Mouse (Mus musculus): ENCODE measurements around the gene Ndufaf8. TPM values are rescaled to one million over a fixed set of nuclear protein-coding genes. Genes with fewer than 3 reads are reported as not detected.
A peak's percentile ranks its signal among the peaks of the same experiment; 100 is the strongest.

The Ndufaf8 gene
- total RNA-seq, 4 experiments from 2014 or later = 55.2 to 74.8 (median 64.3) TPM

DNA sequence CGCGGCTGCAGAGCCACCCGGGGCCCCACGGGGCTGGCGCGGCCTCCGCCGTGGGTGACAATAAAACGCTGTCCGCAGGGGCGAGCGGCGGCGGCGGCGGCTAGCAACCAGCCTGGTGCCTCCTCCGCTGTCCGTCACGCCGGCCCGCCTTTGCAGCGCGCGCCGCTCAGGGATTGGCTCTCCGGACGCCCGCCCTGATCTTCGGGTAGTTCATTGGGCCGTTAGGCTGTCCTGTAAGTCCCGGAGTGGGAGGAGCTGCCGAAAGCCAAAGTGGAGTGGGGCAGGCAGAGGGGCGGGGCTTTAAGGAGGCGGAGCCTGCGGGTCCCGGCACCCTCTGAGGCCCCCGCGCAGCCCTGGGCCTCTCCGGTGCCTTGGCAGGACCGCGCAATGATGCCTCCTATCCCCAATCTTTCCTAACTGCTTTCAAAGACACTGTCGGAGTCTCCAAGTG, 12.0 kb upstream of the Ndufaf8 start, which contains the start of gene Cep131:
Gene Cep131 (minus strand): TSS at position 126 of the 451 bp plus-strand sequence.
- peak; percentile 98 for DNase-seq

DNA sequence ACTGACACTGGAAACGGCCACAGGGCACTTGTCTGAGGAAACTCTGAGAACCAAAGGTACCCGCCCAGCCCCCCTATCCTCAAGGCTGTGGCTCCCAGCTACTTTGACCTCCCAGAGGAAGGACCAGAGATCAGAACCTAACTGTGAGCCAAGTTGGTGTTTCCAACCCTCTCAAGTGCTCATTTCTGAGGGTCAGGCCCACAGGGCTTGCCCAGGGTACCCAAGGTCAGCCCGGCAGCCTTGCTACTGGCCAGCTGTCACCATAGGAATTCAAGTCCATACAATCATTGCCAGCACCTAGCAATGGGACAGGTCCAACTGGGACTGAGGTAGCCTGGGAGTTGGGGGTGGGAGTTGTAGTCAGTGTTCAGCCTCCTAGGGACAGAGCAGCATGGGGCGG, 8.1 kb upstream of the Ndufaf8 start:
- no peak for DNase-seq

DNA sequence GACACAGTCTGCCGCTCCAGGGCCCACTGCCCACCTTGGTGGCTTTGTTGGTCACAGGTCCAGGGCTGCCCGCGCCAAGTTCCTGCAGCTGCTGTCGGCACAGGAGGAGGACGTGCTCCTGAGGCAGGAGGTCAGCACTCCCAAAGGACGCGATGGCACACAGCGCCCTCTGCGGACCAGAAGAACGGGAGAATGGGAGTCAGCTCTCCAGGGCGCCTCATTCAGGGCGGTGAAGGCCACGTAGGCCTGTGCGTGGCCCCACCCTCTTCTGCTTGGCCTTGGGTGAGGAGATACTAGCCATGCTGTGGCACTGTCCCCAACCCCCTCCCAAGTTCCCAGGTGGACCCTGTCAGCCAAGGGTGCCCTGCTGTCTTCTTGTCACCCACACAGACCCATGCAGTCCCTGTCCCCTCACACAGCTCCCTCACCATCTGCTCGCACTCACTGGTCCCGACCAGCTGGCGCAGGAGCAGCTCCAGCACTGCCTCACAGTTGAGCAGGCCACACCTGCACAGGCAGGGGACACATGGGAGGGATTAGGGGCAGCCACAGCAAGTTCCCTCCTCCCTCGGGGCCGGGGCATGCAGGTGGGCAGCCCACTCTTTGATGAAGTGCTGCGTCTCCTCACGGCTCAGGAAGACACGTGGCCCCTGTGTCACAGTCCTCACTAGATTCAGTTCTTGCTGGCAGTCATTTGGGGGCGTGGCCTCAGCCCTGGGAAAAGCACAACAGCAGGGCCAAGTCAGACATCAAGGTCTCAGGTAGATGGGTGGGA, 5.7 kb upstream of the Ndufaf8 start:
- peak; percentile 77 for DNase-seq

DNA sequence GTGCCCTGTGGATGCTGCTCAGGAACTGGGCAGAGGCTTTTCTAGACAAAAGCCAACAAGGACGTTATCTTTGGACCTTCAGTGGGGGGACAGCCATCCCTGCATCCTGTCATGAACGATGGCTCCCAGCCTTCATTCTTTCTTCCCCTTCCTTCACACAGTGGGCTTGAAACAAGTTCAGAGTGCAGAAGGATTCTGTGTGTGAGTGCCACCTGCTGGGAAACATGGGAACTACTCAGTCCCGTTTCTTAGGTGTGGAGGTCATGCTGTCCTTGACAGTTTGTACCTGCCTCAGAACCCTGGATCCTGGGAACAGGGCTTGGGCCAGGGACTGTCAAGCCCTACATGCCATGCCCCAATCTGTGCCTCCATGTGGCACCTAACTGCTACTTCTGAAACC, 2.3 kb downstream of the Ndufaf8 start:
- DNase-seq = no peak

DNA sequence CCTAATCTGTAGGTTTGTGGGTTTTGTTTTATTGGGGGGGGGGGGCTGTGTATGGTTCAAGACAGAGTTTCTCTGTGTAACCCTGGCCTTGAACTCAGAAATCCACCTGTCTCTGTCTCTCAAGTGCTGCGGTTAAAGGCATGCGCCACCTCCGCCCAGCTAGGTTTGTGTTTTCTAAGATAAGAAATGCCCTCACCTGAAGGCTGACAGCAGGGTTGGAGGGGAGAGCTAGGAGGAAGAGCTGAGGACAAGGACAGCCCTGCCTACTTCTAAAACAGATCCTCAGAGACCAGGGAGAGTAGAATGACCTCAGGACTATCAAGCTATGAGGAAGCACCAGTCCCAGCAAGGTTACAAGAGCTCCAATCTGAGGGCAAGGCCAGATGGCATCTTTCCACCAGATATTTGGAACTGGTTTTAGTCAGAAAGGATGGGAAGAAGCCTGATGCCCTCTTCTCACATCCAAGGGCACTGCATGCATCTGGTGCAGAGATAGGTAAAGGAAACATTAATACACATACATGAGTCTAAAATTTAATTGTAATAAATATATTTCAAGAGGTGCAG, 4.8 kb downstream of the Ndufaf8 start:
- peak; percentile 63 for DNase-seq

DNA sequence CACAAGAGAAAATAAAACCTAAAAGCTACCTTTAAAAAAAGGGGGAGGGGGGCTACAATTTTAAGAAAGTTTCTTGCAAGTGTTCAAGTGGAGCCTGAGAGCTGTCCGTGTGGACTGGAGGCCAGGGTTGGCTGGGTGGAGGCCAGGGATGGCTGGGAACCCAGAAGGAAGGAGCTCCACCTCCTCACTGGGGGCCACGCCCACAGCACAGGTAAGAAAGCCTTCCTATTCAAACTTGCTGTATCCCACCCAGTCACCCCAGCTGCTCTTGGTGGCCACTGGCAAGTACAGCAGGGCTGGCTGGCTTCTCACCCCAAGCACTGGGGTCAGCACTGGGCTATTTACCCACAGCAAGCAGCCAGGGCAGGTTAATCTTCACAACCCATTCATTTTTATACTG, 8.3 kb downstream of the Ndufaf8 start:
- DNase-seq = no peak

DNA sequence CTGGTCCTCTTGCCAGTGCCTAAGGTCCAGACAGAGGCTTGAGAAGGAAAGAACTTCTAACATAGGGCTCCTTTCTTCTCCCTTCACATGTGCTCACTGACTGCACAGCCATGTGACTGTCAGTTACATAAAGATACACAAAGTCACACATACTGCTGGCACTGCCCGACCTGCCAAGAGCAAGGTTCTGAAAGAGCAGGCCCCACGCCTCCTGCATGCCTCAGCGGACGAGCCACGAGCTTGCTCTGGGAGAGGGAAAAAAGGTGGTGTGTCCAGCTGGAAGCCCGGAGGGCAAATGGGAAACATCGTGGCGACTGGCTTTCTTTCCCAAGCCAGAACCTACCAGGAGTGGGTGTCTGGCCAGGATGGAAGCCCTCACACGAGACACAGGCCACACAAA, 9.1 kb downstream of the Ndufaf8 start:
- DNase-seq = no peak

DNA sequence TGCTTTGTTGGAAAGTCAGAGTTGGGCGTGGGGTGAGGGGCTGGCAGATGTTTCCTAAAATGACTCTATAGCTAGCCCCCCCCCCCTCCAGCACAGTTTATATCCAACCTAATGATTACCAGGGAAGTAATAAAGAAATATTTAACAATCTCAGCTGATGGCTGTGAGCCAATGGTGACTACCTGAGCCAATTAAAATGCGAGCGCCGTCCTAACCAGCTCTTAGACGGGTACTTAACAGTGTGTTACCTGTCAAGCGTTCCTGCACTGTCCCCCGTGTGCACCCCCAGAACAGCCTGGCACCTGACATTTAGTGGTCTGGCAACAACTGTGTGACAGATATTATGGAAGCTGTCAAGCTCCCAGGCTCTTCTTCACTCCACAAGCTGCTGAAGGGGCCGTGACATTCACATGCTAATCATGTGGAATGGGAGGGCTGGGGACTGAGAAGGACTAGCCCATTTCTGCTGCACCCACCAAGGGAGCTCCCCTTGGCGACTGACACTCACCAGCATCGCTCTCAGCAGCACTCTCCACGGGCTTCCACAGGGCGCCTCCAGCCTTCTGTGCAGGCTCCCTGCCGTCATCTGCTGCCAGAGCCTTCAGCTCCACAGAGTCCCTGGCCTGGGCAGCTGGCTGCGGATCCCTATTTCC, 11.0 kb downstream of the Ndufaf8 start:
- no peak for DNase-seq

DNA sequence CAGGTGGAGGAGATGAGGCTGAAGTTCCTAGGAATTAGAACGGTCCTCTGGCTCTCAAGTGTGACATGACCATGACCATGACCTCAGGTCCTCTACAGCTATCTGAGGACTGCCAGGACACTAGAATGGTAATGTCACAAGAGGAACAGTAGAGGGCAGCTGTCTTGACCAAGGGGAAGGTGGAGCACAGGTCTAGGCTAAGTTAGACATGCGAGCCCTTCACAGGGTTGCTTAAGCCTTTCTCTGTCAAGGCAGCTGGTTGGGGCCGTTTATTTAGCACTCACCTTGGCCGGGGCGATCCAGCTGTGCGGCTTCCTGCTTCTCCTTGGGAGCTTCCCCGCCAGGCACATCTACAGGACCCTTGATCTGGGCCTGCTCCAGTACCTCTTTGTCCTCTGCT, 11.8 kb downstream of the Ndufaf8 start:
- no peak for DNase-seq

DNA sequence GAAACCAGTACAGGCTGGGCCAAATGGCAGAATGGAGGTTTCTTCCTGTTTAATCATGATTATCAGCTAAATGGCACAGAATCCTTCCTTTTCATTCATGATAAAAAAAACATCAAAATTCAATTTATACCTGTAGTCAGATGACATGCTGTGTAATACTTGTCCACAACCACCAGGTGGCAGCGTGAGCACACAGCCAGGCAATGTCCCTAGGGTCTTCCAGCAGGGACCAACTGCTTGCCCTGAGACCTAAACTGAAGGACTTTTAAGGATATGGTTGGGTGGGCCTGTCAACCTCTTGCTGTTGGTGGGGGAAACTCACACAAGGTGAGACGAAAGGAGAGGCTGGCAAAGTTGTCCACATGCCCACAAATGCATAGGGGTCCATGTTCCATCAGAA, 12.3 kb downstream of the Ndufaf8 start:
- DNase-seq = no peak

DNA sequence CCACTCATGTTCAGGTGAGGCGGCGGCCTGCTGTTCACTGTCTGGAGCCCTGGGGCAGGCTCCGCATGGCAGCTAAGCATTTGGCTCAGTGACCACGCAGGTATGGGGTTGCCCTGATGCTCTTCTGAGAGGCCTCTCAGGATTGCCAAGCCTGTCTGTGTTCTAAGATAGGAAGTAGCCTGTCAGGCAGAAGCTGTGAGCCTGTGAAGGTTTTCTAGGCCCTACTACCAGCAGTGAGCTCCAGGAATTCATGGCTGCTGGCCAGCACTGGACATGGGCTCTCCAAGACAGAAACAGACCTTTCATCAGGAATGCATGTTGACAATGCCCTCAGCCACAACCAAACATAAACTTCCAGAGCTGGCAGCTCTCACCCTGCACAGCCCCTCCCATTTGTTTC, 13.4 kb downstream of the Ndufaf8 start:
- DNase-seq = no peak

DNA sequence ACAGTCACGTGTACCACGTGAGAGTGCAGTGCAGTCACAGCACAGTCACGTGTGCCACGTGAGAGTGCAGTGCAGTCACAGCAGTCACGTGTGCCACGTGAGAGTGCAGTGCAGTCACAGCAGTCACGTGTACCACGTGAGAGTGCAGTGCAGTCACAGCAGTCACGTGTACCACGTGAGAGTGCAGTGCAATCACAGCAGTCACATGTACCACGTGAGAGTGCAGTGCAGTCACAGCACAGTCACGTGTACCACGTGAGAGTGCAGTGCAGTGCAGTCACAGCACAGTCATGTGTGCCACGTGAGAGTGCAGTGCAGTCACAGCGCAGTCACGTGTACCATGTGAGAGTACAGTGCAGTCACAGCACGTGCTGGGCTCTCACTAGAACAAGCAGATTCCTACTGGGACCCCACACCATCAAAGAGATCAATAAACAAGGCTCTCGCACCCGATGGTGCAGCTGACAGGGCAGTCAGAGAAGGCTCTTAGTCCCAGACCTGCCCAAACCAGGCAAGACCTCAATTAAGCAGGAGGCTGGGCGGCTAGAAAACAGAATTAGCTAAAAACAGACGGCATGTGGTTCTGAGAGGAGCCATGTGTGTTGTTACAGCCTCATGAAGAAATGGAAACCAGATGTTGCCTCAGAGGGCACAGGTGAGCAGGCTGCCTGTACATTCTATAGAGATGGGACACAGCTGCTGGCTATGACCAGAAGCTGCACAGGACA, 15.9 kb downstream of the Ndufaf8 start:
- DNase-seq = no peak

DNA sequence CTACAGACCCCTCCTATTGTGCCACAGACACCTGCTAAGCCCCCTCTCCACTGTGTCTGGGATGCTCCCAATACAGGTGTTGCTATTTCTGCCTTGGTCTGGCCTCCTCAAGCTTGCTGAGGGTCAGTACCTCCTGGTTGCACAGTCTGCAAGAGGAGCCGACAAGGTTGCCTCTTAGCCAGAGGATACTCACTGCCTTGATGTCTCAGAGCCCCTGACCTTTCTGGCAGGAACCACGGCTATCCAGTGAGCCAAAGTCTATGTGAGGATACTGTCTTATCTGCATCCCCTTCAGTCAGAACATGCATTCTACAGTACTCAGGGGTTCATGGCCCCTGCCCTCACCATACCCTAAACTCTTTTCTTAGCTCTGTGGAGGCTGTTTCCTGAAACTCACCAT, 18.9 kb downstream of the Ndufaf8 start:
- no peak for DNase-seq

DNA sequence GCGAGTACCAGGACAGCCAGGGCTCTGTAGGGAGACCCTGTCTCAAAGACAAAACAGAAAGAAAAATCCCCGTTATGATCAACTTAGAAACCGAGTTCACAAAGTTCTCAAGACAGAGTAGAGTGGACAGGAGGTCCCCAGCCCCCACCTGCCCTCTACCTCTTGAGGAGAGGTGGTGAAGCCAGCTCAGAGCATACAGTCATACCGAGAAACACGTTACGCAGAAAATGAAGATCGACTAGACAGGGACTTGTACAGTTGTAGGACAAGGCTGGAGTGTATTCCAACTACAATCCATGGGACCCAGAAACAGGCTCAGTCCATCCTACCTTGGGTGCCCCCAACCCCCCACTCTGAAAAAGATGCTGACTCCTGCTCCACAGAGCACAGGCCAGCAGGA, 20.4 kb downstream of the Ndufaf8 start:
- no peak for DNase-seq

DNA sequence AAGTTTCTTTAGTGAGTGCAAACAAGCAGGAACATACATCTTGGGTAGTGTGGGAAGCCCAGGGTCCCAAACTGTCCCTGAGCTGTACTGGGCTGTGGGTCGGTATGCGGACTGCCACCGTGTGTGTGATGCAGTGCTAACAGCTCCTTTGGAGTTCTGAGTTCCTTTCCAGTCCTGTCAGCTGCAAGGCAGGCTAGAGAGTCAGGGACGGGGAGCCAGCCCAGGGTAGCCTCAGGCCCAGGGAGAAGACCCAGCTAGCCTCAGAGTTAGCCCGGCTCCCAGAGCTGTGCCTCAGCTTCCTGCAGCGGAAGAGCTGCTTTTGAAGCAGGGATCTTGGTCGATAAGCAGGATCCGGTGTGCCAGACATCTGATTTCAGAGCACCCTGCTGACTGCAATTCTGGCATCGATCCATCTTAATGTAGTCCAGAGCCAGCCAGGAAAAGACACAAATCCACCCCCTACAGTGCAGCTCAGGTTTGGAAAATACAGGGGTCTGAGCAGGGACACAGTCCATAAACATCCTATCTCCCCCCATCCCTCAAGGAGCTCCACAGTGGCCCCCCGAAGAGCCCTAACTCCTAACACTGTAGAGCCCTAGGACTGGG, 21.3 kb downstream of the Ndufaf8 start:
- DNase-seq = no peak

DNA sequence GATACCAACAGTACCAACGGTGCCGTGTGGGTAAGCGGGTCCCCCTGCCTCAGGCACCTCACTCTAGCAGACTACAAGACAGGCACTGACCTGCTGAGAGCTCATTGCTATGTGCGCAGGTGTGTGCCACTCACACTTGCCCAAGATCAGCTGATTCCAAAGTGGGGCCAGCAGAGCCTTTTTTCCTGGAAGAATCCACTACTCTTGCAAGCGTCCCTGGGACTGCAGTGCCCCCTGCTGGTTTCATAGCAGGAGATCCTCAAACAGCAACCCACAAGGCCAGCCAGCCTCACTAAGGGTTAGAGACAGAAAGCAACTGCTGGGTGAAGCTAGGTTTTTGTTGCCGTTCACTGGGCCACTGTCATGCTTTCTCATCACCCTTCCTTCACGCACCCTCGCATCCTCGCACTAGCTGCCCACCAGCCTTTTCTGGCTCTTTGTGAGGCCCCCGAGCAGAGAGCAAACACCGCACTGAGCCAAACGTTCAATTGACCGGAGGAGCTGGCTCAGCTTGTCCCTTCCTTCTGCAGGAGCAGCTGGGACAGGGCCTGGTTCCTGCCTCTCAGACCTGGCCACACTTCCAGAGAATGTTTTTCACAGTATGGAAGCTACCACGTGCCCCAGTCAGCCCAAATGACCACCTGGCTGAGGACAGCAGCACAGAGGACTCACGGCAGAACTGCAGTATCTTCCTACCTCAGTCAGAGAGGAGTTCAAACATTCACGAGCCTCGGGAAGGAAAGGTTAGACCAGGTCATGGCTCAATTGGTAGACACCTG, 22.1 kb downstream of the Ndufaf8 start:
- DNase-seq = peak; percentile 68

DNA sequence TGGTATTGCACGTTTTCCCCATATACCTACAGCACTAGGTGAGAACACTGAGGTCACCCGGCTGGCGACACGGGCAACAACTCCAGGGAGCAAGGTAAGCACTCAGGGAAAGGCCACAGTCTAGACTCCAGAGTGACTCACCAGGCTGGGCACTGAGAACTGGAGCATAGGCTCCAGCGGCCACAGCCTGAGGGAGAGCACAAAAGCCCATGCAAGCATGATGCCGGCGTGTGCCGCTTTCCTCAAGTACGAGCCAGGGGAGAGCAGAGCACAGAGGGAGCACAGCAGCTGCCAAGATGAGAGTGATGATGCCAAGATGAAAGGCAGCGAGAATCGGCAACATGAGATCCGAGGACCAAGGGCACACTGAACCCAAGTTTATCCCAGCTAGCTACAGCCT, 23.4 kb downstream of the Ndufaf8 start:
- DNase-seq = peak; percentile 50

DNA sequence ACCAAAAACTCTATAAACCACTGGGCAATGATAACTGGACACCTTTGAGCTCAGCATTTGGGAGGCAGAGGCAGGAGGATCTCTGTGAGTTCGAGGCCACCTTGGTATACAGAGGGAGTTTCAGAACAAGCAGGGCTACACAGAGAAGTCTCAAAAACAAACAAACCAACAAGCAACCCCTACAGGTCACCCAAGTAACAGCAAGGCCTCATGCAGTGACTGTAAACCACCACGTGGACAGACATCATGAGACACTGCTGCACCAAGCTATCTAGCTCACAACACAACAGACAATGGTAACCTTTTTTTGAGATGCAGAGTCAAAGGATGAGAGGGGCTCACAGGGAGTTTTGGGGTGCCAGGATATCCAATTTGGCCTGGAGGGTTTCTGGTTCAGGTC, 28.1 kb downstream of the Ndufaf8 start:
- no peak for DNase-seq

DNA sequence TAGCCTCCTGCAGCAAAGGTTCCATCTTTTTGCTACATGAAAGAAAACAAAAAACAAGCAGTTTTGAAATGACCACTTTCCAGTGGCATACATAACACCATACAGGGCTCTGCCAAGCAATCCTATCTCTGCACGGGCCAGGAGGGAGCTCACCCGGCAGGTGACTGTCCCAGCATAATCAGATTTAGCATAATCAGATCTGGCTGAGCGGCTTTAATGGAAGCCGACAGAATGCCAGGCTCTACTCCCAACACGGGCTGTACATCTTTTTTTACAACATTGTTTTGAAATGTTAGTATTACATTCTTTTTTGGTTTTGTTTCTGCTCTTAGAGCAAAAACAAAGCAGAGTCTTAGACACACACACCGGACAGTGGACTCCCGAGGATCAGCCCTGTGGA, 30.6 kb downstream of the Ndufaf8 start:
- DNase-seq = no peak

DNA sequence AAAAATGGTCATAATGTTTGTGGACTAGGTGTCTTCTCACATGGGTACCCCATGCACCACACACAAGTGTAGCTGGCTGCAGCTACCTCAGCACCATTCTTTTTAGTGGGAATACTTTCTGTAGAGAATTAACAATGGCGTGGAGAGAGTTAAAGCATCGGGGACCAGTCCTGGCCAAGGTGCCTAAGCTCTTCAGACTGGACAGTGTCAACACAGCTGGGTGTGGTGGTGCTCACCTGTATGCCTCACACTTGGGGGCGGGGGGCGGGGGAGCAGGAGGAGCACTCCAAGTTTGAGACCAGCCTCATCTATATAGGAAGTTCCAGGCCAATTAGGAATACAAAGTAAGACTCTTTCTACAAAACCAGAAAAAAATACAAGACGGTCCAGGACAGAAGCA, 35.4 kb downstream of the Ndufaf8 start:
- DNase-seq = no peak

DNA sequence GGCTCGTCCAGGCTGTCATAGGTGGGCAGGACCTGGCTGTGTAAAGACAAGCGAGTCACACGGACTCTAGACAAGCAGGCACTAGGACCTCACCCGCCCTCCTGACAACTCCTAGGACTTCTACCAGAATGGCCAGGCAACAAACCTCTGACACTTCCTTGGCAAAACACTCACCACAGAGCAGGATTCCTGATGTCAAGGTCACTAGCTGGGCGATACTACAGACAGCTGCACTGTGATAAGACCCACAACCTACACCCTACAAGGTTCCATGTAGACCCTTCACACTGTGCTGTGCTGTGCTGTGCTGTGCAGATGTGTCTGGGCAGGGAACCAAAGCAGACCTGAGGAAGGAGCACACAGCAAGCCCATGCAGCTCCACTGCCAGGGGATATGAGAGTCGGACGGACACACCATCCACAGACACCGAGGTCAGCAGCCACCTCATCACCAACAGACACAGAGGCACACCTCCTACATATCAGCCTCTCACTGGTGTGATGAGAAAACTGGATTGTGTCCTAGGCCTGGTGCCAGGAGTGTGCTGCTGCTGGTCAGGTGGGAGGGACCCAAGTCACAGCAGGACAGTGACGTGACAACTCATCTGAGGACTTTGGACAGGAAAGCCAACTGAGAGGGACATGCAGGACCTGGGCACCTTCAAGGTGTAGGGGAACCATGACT, 36.3 kb downstream of the Ndufaf8 start:
- no peak for DNase-seq

Measured in adrenal gland, adult 8-10 months (tissue).